Mouse (Mus musculus): ENCODE data around the gene Cers6. TPM values are rescaled to one million over a fixed set of nuclear protein-coding genes. Genes with fewer than 3 reads are reported as not detected.

Gene Cers6
- polyA plus RNA-seq, 1 experiment from 2014 or later, result 40.5 TPM

- H3K4me1 ChIP-seq (replicated peaks), result 0 out of 2 replicates have a peak, but pooled peaks cover 3% of the 10 kb centered on the region
- H3K36me3 ChIP-seq, result no peaks in the 10 kb centered on the region
- H3K9ac ChIP-seq, result no peak overlapping the region
- H3K4me3 ChIP-seq (replicated peaks), result no peak overlapping the region
- H3K27me3 ChIP-seq (replicated peaks), result no peaks in the 10 kb centered on the region
- H3K27ac ChIP-seq, result no peak overlapping the region
- no peak overlapping the region for H3K4me2 ChIP-seq (replicated peaks)
- 98% methylated on average over 3 of the region's 3 CpGs for WGBS
- H3K9me3 ChIP-seq, result no peaks in the 10 kb centered on the region
- ATAC-seq, result no peak
These were observed 94.9 kb downstream of the Cers6 start for GRCm38 (mm10) chr2:68956146-68956545.

GRCm38 (mm10) chr2:68957831-68958230 lies 96.6 kb downstream of the Cers6 start:
- Histone ChIP-seq H3K4me1 (replicated peaks) (0 out of 2 replicates have a peak, but pooled peaks cover 3% of the 10 kb centered on the region), H3K4me2 (replicated peaks) (no peak overlapping the region), H3K4me3 (replicated peaks) (no peak overlapping the region), H3K36me3 (no peaks in the 10 kb centered on the region), H3K9ac (no peak overlapping the region), H3K9me3 (no peaks in the 10 kb centered on the region), H3K27ac (no peak overlapping the region), H3K27me3 (replicated peaks) (no peaks in the 10 kb centered on the region)
- WGBS, result 79% methylated on average over 7 of the region's 7 CpGs
- ATAC-seq, result no peak

- no peaks in the 10 kb centered on the region for H3K36me3 ChIP-seq
- H3K27me3 ChIP-seq (replicated peaks), result no peaks in the 10 kb centered on the region
- no peaks in the 10 kb centered on the region for H3K9me3 ChIP-seq
- WGBS, result 90% methylated on average over 4 of the region's 4 CpGs
- H3K4me2 ChIP-seq (replicated peaks), result no peak overlapping the region
- no peak for ATAC-seq
- H3K4me3 ChIP-seq (replicated peaks), result no peak overlapping the region
- no peak overlapping the region for H3K27ac ChIP-seq
- 0 out of 2 replicates have a peak, but pooled peaks cover 3% of the 10 kb centered on the region for H3K4me1 ChIP-seq (replicated peaks)
- no peak overlapping the region for H3K9ac ChIP-seq
These were observed 98.3 kb downstream of the Cers6 start for GRCm38 (mm10) chr2:68959573-68959972.

GRCm38 (mm10) chr2:68960060-68960459 lies 98.8 kb downstream of the Cers6 start:
- no peak overlapping the region for H3K9ac ChIP-seq
- H3K4me2 ChIP-seq (replicated peaks), result no peak overlapping the region
- WGBS, result 76% methylated on average over 5 of the region's 5 CpGs
- H3K27ac ChIP-seq, result no peak overlapping the region
- H3K4me1 ChIP-seq (replicated peaks), result 0 out of 2 replicates have a peak, but pooled peaks cover 3% of the 10 kb centered on the region
- no peak for ATAC-seq
- no peak overlapping the region for H3K4me3 ChIP-seq (replicated peaks)
- H3K36me3 ChIP-seq, result no peaks in the 10 kb centered on the region
- H3K9me3 ChIP-seq, result no peaks in the 10 kb centered on the region
- H3K27me3 ChIP-seq (replicated peaks), result no peaks in the 10 kb centered on the region

GRCm38 (mm10) chr2:68960620-68961019 lies 99.4 kb downstream of the Cers6 start:
- ATAC-seq, result no peak
- H3K27ac ChIP-seq, result no peak overlapping the region
- H3K36me3 ChIP-seq, result no peaks in the 10 kb centered on the region
- no peak overlapping the region for H3K4me3 ChIP-seq (replicated peaks)
- no peaks in the 10 kb centered on the region for H3K27me3 ChIP-seq (replicated peaks)
- 0 out of 2 replicates have a peak, but pooled peaks cover 3% of the 10 kb centered on the region for H3K4me1 ChIP-seq (replicated peaks)
- H3K9me3 ChIP-seq, result no peaks in the 10 kb centered on the region
- H3K9ac ChIP-seq, result no peak overlapping the region
- no peak overlapping the region for H3K4me2 ChIP-seq (replicated peaks)
- 92% methylated on average over 10 of the region's 10 CpGs for WGBS

GRCm38 (mm10) chr2:68966360-68966759 lies 105.1 kb downstream of the Cers6 start:
- Histone ChIP-seq H3K4me2 (replicated peaks) (no peak overlapping the region), H3K9ac (no peak overlapping the region), H3K27me3 (replicated peaks) (no peaks in the 10 kb centered on the region), H3K27ac (no peak overlapping the region), H3K9me3 (no peaks in the 10 kb centered on the region), H3K4me1 (replicated peaks) (no peaks in the 10 kb centered on the region), H3K36me3 (no peaks in the 10 kb centered on the region), H3K4me3 (replicated peaks) (no peak overlapping the region)
- no peak for ATAC-seq
- WGBS, result 76% methylated on average over 1 of the region's 1 CpGs

GRCm38 (mm10) chr2:68968028-68968427 lies 106.8 kb downstream of the Cers6 start:
- Histone ChIP-seq H3K9me3 (no peaks in the 10 kb centered on the region), H3K4me3 (replicated peaks) (no peak overlapping the region), H3K27ac (no peak overlapping the region), H3K4me1 (replicated peaks) (no peaks in the 10 kb centered on the region), H3K36me3 (no peaks in the 10 kb centered on the region), H3K4me2 (replicated peaks) (no peak overlapping the region), H3K9ac (no peak overlapping the region), H3K27me3 (replicated peaks) (no peaks in the 10 kb centered on the region)
- 84% methylated on average over 8 of the region's 8 CpGs for WGBS
- ATAC-seq, result no peak

- whole genome bisulfite sequencing, result 92% methylated on average over 5 of the region's 5 CpGs
- no peaks in the 10 kb centered on the region for H3K36me3 ChIP-seq
- no peak overlapping the region for H3K4me3 ChIP-seq (replicated peaks)
- H3K27me3 ChIP-seq (replicated peaks), result no peaks in the 10 kb centered on the region
- no peak overlapping the region for H3K9ac ChIP-seq
- no peaks in the 10 kb centered on the region for H3K9me3 ChIP-seq
- no peak overlapping the region for H3K27ac ChIP-seq
- H3K4me2 ChIP-seq (replicated peaks), result no peak overlapping the region
- ATAC-seq, result no peak
- no peaks in the 10 kb centered on the region for H3K4me1 ChIP-seq (replicated peaks)
These were observed 110.6 kb downstream of the Cers6 start for GRCm38 (mm10) chr2:68971840-68972239.

- no peaks in the 10 kb centered on the region for H3K27me3 ChIP-seq (replicated peaks)
- H3K9me3 ChIP-seq, result no peaks in the 10 kb centered on the region
- 71% methylated on average over 2 of the region's 2 CpGs for WGBS
- ATAC-seq, result no peak
- no peak overlapping the region for H3K27ac ChIP-seq
- H3K36me3 ChIP-seq, result no peaks in the 10 kb centered on the region
- no peak overlapping the region for H3K4me3 ChIP-seq (replicated peaks)
- no peak overlapping the region for H3K4me2 ChIP-seq (replicated peaks)
- H3K4me1 ChIP-seq (replicated peaks), result 0 out of 2 replicates have a peak, but pooled peaks cover under 1% of the 10 kb centered on the region
- H3K9ac ChIP-seq, result no peak overlapping the region
These were observed 112.5 kb downstream of the Cers6 start for GRCm38 (mm10) chr2:68973753-68974152.

- H3K36me3 ChIP-seq, result no peaks in the 10 kb centered on the region
- H3K4me1 ChIP-seq (replicated peaks), result 0 out of 2 replicates have a peak, but pooled peaks cover 2% of the 10 kb centered on the region
- no peak for ATAC-seq
- WGBS, result 86% methylated on average over 6 of the region's 6 CpGs
- no peak overlapping the region for H3K9ac ChIP-seq
- no peak overlapping the region for H3K4me3 ChIP-seq (replicated peaks)
- H3K9me3 ChIP-seq, result no peaks in the 10 kb centered on the region
- no peak overlapping the region for H3K4me2 ChIP-seq (replicated peaks)
- no peak overlapping the region for H3K27ac ChIP-seq
- H3K27me3 ChIP-seq (replicated peaks), result no peaks in the 10 kb centered on the region
These were observed 114.0 kb downstream of the Cers6 start for GRCm38 (mm10) chr2:68975286-68975685.

GRCm38 (mm10) chr2:68975780-68976179 lies 114.5 kb downstream of the Cers6 start:
- ATAC-seq, result no peak
- H3K27me3 ChIP-seq (replicated peaks), result no peaks in the 10 kb centered on the region
- H3K36me3 ChIP-seq, result no peaks in the 10 kb centered on the region
- no peaks in the 10 kb centered on the region for H3K9me3 ChIP-seq
- H3K4me3 ChIP-seq (replicated peaks), result no peak overlapping the region
- no peak overlapping the region for H3K27ac ChIP-seq
- 82% methylated on average over 6 of the region's 6 CpGs for WGBS
- no peak overlapping the region for H3K4me2 ChIP-seq (replicated peaks)
- 0 out of 2 replicates have a peak, but pooled peaks cover 2% of the 10 kb centered on the region for H3K4me1 ChIP-seq (replicated peaks)
- no peak overlapping the region for H3K9ac ChIP-seq

- WGBS, result 56% methylated on average over 9 of the region's 9 CpGs
- 0 out of 2 replicates have a peak, but pooled peaks cover 12% of the 10 kb centered on the region for H3K4me1 ChIP-seq (replicated peaks)
- no peak overlapping the region for H3K4me3 ChIP-seq (replicated peaks)
- no peak overlapping the region for H3K9ac ChIP-seq
- no peak overlapping the region for H3K27ac ChIP-seq
- ATAC-seq, result no peak
- no peaks in the 10 kb centered on the region for H3K27me3 ChIP-seq (replicated peaks)
- H3K9me3 ChIP-seq, result no peaks in the 10 kb centered on the region
- H3K36me3 ChIP-seq, result no peaks in the 10 kb centered on the region
- H3K4me2 ChIP-seq (replicated peaks), result no peak overlapping the region
These were observed 117.0 kb downstream of the Cers6 start for GRCm38 (mm10) chr2:68978244-68978643.
